Mouse (Mus musculus): Measurements from ENCODE around the gene Proser1. TPM values are rescaled to one million over a fixed set of nuclear protein-coding genes. Genes with fewer than 3 reads are reported as not detected.

Gene Proser1
- polyA plus RNA-seq, 1 experiment from 2014 or later, result 24.8 TPM

DNA sequence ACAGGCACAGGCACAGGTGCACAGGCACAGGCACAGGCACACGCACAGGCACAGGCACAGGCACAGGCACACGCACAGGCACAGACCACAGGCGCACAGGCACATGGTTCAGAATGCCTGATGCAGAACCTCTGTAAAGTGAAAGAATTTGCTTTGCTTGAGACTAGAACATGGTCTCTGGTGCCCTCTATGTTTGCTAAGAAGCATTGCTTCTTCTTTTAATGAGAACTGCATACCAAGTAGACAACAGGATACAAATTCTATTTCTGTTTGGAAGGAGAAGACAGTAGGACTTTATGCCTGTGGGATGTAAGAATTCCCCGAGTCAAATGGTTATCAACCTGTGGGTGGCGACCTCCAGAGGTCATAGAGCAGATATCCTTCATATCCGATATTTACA lies 39.0 kb downstream of the Proser1 start:
- H3K36me3 ChIP-seq, result no peaks in the 10 kb centered on the region
- no peak overlapping the region for H3K4me2 ChIP-seq
- H3K4me1 ChIP-seq, result 0 out of 2 replicates have a peak, but pooled peaks cover 3% of the 10 kb centered on the region
- no peak for ATAC-seq (replicated peaks; ENCODE audit: low FRiP score)
- H3K9ac ChIP-seq, result no peak overlapping the region
- no peaks in the 10 kb centered on the region for H3K9me3 ChIP-seq (replicated peaks)
- H3K27ac ChIP-seq, result no peak overlapping the region
- no peak overlapping the region for H3K4me3 ChIP-seq (replicated peaks)
- WGBS, result 74% methylated on average over 6 of the region's 6 CpGs
- no peaks in the 10 kb centered on the region for H3K27me3 ChIP-seq

DNA sequence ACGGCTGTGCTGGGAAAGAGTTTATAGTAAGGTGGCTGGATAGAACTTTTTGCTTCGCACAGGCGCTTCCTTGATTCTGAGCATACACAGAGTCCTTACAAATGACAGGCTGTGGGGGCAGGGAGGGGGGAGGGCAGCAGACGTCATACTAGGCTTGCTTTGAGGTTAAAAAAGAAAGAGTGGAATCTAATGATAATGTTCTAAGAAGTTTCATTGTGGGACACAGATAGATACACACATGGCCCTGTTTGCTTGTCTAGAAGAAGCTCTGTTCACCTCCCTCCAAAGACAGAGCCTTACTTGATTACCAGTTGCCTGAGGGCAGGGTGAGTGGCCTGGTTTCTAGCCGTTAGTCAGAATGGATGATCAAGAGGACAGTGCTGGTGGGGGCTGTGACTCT lies 49.6 kb downstream of the Proser1 start:
- Histone ChIP-seq H3K4me1 (no peaks in the 10 kb centered on the region), H3K9ac (no peak overlapping the region), H3K4me2 (no peak overlapping the region), H3K9me3 (replicated peaks) (no peaks in the 10 kb centered on the region), H3K27ac (no peak overlapping the region), H3K4me3 (replicated peaks) (no peak overlapping the region), H3K27me3 (no peaks in the 10 kb centered on the region), H3K36me3 (peaks cover 13% of the 10 kb centered on the region; the same call in 1 of the 2 replicates)
- WGBS, result 50% methylated on average over 5 of the region's 5 CpGs
- peak; percentile 52; the same call in 1 of the 2 replicates for ATAC-seq (replicated peaks; ENCODE audit: low FRiP score)

DNA sequence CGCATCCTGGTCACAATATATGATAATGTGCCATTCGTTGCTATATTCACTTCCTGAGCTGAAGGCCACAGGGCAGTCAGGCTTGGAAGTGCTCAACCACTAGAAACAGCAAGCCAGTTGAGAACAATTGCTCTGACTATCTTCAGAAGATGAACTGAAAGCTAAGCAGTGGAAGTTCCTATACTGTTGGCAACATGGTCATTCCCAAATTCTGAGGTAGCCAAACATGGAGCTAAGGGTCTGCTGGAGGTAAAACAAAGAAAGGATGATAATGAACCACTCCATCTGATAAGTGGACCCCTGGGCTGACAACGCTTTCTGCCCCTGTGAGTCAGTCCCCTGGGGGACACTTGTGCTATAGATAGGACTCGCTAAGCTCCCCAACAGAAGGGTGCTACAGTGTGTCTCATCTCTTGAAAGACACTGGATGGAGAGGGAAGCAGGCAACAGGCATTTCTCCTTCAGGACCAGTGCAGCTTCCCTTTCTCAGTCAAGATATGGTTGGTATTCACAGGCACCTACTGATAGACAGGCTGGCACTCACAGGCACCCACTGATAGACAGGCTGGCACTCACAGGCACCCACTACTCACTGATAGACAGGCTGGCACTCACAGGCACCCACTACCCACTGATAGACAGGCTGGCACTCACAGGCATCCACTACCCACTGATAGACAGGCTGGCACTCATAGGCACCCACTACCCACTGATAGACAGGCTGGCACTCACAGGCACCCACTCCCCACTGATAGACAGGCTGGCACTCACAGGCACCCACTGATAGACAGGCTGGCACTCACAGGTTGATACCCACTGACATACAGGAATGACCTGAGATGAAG lies 51.0 kb downstream of the Proser1 start:
- no peak overlapping the region for H3K4me3 ChIP-seq (replicated peaks)
- no peaks in the 10 kb centered on the region for H3K4me1 ChIP-seq
- no peaks in the 10 kb centered on the region for H3K9me3 ChIP-seq (replicated peaks)
- WGBS, result 85% methylated on average over 4 of the region's 4 CpGs
- H3K27me3 ChIP-seq, result no peaks in the 10 kb centered on the region
- ATAC-seq (replicated peaks; ENCODE audit: low FRiP score), result no peak
- no peak overlapping the region for H3K4me2 ChIP-seq
- peaks cover 23% of the 10 kb centered on the region for H3K36me3 ChIP-seq
- no peak overlapping the region for H3K27ac ChIP-seq
- no peak overlapping the region for H3K9ac ChIP-seq

DNA sequence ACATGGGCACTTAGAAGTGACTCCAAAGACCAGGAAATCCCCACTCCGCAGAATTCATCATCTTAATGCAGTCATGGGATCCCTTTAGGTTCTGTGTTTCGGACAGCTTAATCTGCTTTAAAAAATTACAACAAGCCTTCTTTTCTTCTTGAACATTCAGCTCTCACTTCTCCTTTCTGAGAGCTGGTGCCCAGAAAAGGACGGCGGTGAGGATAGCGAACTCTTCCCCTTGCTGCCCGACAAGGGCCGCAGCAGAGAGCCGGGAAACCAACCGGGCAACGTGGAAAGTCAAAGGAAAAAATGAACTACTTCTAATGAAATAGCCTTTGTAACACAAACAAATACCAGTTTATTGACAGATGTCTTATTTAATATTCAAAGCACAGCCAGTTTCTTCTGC lies 59.3 kb downstream of the Proser1 start:
- Histone ChIP-seq H3K9ac (no peak overlapping the region), H3K4me2 (no peak overlapping the region), H3K27ac (no peak overlapping the region), H3K27me3 (no peaks in the 10 kb centered on the region), H3K9me3 (replicated peaks) (no peaks in the 10 kb centered on the region), H3K4me1 (peaks cover 4% of the 10 kb centered on the region; the same call in 1 of the 2 replicates), H3K4me3 (replicated peaks) (no peak overlapping the region), H3K36me3 (peaks cover 34% of the 10 kb centered on the region)
- ATAC-seq (replicated peaks; ENCODE audit: low FRiP score), result no peak
- WGBS, result 94% methylated on average over 10 of the region's 10 CpGs

DNA sequence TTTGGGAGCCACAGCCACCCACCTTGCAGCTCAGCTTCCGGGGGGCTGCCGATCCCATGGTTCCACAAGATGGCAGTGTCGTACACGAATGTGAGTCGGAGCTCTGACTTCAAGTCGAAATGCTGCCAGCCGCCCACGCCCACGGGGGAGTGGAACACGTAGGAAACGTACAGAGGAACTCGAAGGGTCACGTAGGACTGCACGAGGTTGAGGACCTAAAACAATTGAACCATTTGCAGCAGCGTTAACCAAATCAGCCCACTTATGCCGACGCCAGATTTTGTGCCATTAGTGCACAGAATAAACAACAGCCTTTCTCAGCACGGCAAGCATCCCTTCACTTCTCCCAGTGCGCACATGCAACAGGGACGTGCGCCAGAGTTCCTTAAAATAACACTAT lies 62.3 kb downstream of the Proser1 start:
- H3K4me1 ChIP-seq, result peaks cover 4% of the 10 kb centered on the region; the same call in 1 of the 2 replicates
- peak; percentile 29; the same call in 1 of the 2 replicates for ATAC-seq (replicated peaks; ENCODE audit: low FRiP score)
- WGBS, result 19% methylated on average over 21 of the region's 21 CpGs
- H3K36me3 ChIP-seq, result peaks cover 14% of the 10 kb centered on the region
- no peak overlapping the region for H3K27ac ChIP-seq
- peak overlapping the region; percentile 58 for H3K4me2 ChIP-seq
- H3K9ac ChIP-seq, result no peak overlapping the region
- H3K9me3 ChIP-seq (replicated peaks), result no peaks in the 10 kb centered on the region
- no peaks in the 10 kb centered on the region for H3K27me3 ChIP-seq
- H3K4me3 ChIP-seq (replicated peaks), result peak overlapping the region; percentile 33

DNA sequence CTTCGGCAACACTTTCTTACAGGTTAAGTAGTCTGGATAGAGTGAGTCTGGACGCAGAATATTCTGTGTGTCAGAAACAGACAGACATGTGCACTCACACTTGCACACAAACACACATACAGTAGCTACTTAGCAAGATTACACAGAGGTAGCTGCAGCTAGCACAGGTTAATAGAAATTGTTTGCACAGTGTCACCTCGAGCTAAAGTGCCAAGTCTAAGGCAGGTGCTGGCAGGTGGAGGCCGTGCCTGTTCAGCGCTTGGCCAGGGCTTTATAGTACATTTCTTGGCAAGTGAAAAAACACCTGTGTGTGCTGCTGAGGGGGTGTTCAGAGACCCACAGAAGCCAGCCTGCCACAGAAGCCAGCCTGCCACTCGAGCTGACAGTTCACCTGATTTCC lies 66.8 kb downstream of the Proser1 start:
- H3K27ac ChIP-seq, result no peak overlapping the region
- no peak for ATAC-seq (replicated peaks; ENCODE audit: low FRiP score)
- no peaks in the 10 kb centered on the region for H3K27me3 ChIP-seq
- no peak overlapping the region for H3K4me3 ChIP-seq (replicated peaks)
- WGBS, result 85% methylated on average over 6 of the region's 6 CpGs
- H3K9ac ChIP-seq, result no peak overlapping the region
- H3K4me2 ChIP-seq, result no peak overlapping the region
- no peaks in the 10 kb centered on the region for H3K9me3 ChIP-seq (replicated peaks)
- H3K4me1 ChIP-seq, result peaks cover 4% of the 10 kb centered on the region; the same call in 1 of the 2 replicates
- H3K36me3 ChIP-seq, result peaks cover 11% of the 10 kb centered on the region

Other genes with a start within 250 kb of the Proser1 start
- gene Nhlrc3, start 334 bp upstream of the Proser1 start, polyA plus RNA-seq (2015; fragmentation: Nextera tagmentation; extraction: Ambion mirVana), result 9.3 and 9.9 TPM in 2 replicates
- 0.08 and 0.21 TPM in 2 replicates for gene Stoml3, start 25.0 kb downstream of the Proser1 start, polyA plus RNA-seq (2015; fragmentation: Nextera tagmentation; extraction: Ambion mirVana)
- 14.2 and 15.9 TPM in 2 replicates for gene Frem2, start 193.7 kb downstream of the Proser1 start, polyA plus RNA-seq (2015; fragmentation: Nextera tagmentation; extraction: Ambion mirVana)

All from kidney, embryonic 15.5 days (tissue).